Mouse (Mus musculus) frontal cortex, postnatal 10 days (tissue): ENCODE measurements at regions not wholly inside any gene's neighbourhood (a gene's known extent, or its start where the extent isn't known, plus 50 kb on each side); places are given as distances from the start of the nearest gene placed in this dataset.

Experiments used
- DNase-seq, 2 experiments: peaks; one replicate each; pipeline ENCODE4 v3.0.0; 2022; ENCODE audit warnings: low spot score in 2 of 2, mixed read lengths in 1 of 2

GRCm38 (mm10) chr1:55888711-55889366, 483.1 kb downstream of the Plcl1 start:
- peak in 1 of 2 experiments; percentile 22 for DNase-seq

- peak in 1 of 2 experiments; percentile 44 for DNase-seq
Observed at GRCm38 (mm10) chr1:55890511-55891151, 484.9 kb downstream of the Plcl1 start.

GRCm38 (mm10) chr1:55891894-55892293, 486.2 kb downstream of the Plcl1 start:
- DNase-seq: no peak

GRCm38 (mm10) chr1:55897572-55897971, 491.9 kb downstream of the Plcl1 start:
- DNase-seq: no peak

GRCm38 (mm10) chr1:55898031-55898430, 492.3 kb downstream of the Plcl1 start:
- DNase-seq: no peak

- no peak for DNase-seq
Observed at GRCm38 (mm10) chr1:55900033-55900432, 494.3 kb downstream of the Plcl1 start.

GRCm38 (mm10) chr1:55903177-55903576, 497.5 kb downstream of the Plcl1 start:
- no peak for DNase-seq

GRCm38 (mm10) chr1:55904571-55904970, 498.9 kb downstream of the Plcl1 start:
- DNase-seq: no peak

- DNase-seq: no peak
Observed at GRCm38 (mm10) chr1:55905232-55905631, 499.5 kb downstream of the Plcl1 start.

- DNase-seq: no peak
Observed at GRCm38 (mm10) chr1:55910024-55910423, 504.3 kb downstream of the Plcl1 start.

- DNase-seq: no peak
Observed at GRCm38 (mm10) chr1:55914284-55914683, 508.6 kb downstream of the Plcl1 start.

GRCm38 (mm10) chr1:55915940-55916339, 510.2 kb downstream of the Plcl1 start:
- no peak for DNase-seq

- DNase-seq: no peak
Observed at GRCm38 (mm10) chr1:55919516-55919915, 513.8 kb downstream of the Plcl1 start.

GRCm38 (mm10) chr1:55946786-55947549, 541.2 kb downstream of the Plcl1 start:
- no peak for DNase-seq

- DNase-seq: no peak
Observed at GRCm38 (mm10) chr1:55947618-55948283, 542.0 kb downstream of the Plcl1 start.

GRCm38 (mm10) chr1:55949606-55950005, 543.9 kb downstream of the Plcl1 start:
- DNase-seq: no peak

GRCm38 (mm10) chr1:55957804-55958445, 552.2 kb downstream of the Plcl1 start:
- DNase-seq: no peak

GRCm38 (mm10) chr1:55960291-55960690, 554.6 kb downstream of the Plcl1 start:
- peak; percentile 62 to 78 for DNase-seq

- DNase-seq: no peak
Observed at GRCm38 (mm10) chr1:55963867-55964266, 558.1 kb downstream of the Plcl1 start.

- DNase-seq: no peak
Observed at GRCm38 (mm10) chr1:55966273-55966672, 560.6 kb downstream of the Plcl1 start.

- DNase-seq: no peak
Observed at GRCm38 (mm10) chr1:55967869-55968268, 562.1 kb downstream of the Plcl1 start.

GRCm38 (mm10) chr1:55977796-55978195, 572.1 kb downstream of the Plcl1 start:
- no peak for DNase-seq
